Comparison of ENCODE assay signal across 8 mouse cellular contexts in genomic region chr9:44454132-44454890, GRCm38 (mm10). TPM values are rescaled to one million over a fixed set of nuclear protein-coding genes. Genes with fewer than 3 reads are reported as not detected.
DNase-seq lines count a peak whose midpoint lies in the region; ATAC-seq and TF ChIP-seq lines count a peak whose summit lies in the region.

No protein-coding gene starts in this region.

- no peak overlapping the region for H3K4me3 ChIP-seq in embryonic facial prominence, embryonic 12.5 days
- no peak overlapping the region for H3K4me3 ChIP-seq in kidney, adult 2 months (ENCODE audit: insufficient read depth, low read depth, low read length)
- H3K4me3 ChIP-seq in limb, embryonic 12.5 days (replicated peaks): no peak overlapping the region
- no peak overlapping the region for H3K4me3 ChIP-seq in midbrain, embryonic 14.5 days (replicated peaks; ENCODE audit: low read depth, low read length)

- DNase-seq in 3134 (ENCODE audit: extremely low read depth, insufficient read length, low spot score): peak; percentile 44
- peak; percentile 87 to 88 for DNase-seq in adrenal gland, postnatal 36 days
- DNase-seq in heart, adult 8-10 months (ENCODE audit: low spot score): peak; percentile 77
- DNase-seq in kidney, adult 2 months: peak; percentile 80
- peak; percentile 93 for DNase-seq in midbrain, embryonic 14.5 days
- DNase-seq in spleen, adult 12 weeks (ENCODE audit: low spot score): peak; percentile 62

- H3K4me1 ChIP-seq in embryonic facial prominence, embryonic 12.5 days: peaks cover 16% of the 10 kb centered on the region
- H3K4me1 ChIP-seq in kidney, adult 2 months (ENCODE audit: control insufficient read depth, insufficient read depth, low read length): no peaks in the 10 kb centered on the region
- H3K4me1 ChIP-seq in limb, embryonic 12.5 days (replicated peaks): peaks cover 17% of the 10 kb centered on the region; the same call in 1 of the 2 replicates
- peaks cover 32% of the 10 kb centered on the region for H3K4me1 ChIP-seq in midbrain, embryonic 14.5 days (ENCODE audit: control insufficient read depth, insufficient read depth, low read length)

- 0 out of 2 replicates have a peak overlapping the region, but pooled peaks have one; percentile 14 for H3K4me2 ChIP-seq in embryonic facial prominence, embryonic 12.5 days (replicated peaks)
- H3K4me2 ChIP-seq in limb, embryonic 12.5 days: peak overlapping the region; percentile 22
- no peak overlapping the region for H3K4me2 ChIP-seq in midbrain, embryonic 14.5 days (ENCODE audit: low read length)

- H3K36me3 ChIP-seq in embryonic facial prominence, embryonic 12.5 days: no peaks in the 10 kb centered on the region
- H3K36me3 ChIP-seq in kidney, adult 2 months (ENCODE audit: control insufficient read depth, insufficient read depth, low read length): no peaks in the 10 kb centered on the region
- no peaks in the 10 kb centered on the region for H3K36me3 ChIP-seq in limb, embryonic 12.5 days
- no peaks in the 10 kb centered on the region for H3K36me3 ChIP-seq in midbrain, embryonic 14.5 days (ENCODE audit: control insufficient read depth, insufficient read depth, low read length)

- peak; percentile 96 for TF ChIP-seq CTCF in kidney, adult 2 months (conservative IDR thresholded peaks at IDR 0.05; ENCODE audit: insufficient read depth, insufficient read length, low read depth, low read length)

- no peak overlapping the region for H3K9ac ChIP-seq in embryonic facial prominence, embryonic 12.5 days
- H3K9ac ChIP-seq in limb, embryonic 12.5 days (replicated peaks): no peak overlapping the region
- no peak overlapping the region for H3K9ac ChIP-seq in midbrain, embryonic 14.5 days (replicated peaks; ENCODE audit: low read length)

- ATAC-seq in embryonic facial prominence, embryonic 12.5 days (ENCODE audit: insufficient number of reproducible peaks, insufficient read depth, low FRiP score, low TSS enrichment): peak; percentile 87
- peak; percentile 86 for ATAC-seq in limb, embryonic 12.5 days (ENCODE audit: insufficient number of reproducible peaks, insufficient read depth, low FRiP score, low TSS enrichment, low read depth)
- peak; percentile 62 for ATAC-seq in midbrain, embryonic 14.5 days (ENCODE audit: low FRiP score, low TSS enrichment)

- no peaks in the 10 kb centered on the region for H3K9me3 ChIP-seq in embryonic facial prominence, embryonic 12.5 days
- no peaks in the 10 kb centered on the region for H3K9me3 ChIP-seq in limb, embryonic 12.5 days
- H3K9me3 ChIP-seq in midbrain, embryonic 14.5 days (ENCODE audit: control insufficient read depth, low read length): no peaks in the 10 kb centered on the region

- no peak overlapping the region for H3K27ac ChIP-seq in embryonic facial prominence, embryonic 12.5 days
- no peak overlapping the region for H3K27ac ChIP-seq in kidney, adult 2 months (ENCODE audit: insufficient read depth, low read depth, low read length)
- no peak overlapping the region for H3K27ac ChIP-seq in limb, embryonic 12.5 days
- no peak overlapping the region for H3K27ac ChIP-seq in midbrain, embryonic 14.5 days (replicated peaks; ENCODE audit: low read depth, low read length)

- WGBS in embryonic facial prominence, embryonic 12.5 days: 6% methylated on average over 14 of the region's 14 CpGs
- 11% methylated on average over 14 of the region's 14 CpGs for WGBS in kidney, adult 2 months
- WGBS in limb, embryonic 12.5 days: 8% methylated on average over 14 of the region's 14 CpGs
- WGBS in midbrain, embryonic 14.5 days: 10% methylated on average over 14 of the region's 14 CpGs

- no peak for TF ChIP-seq POLR2A in kidney, adult 2 months (IDR thresholded peaks at IDR 0.05; ENCODE audit: low read depth, low read length)

- H3K27me3 ChIP-seq in embryonic facial prominence, embryonic 12.5 days: peaks cover 11% of the 10 kb centered on the region
- H3K27me3 ChIP-seq in kidney, adult 2 months (replicated peaks; ENCODE audit: control insufficient read depth, insufficient read depth, low read length): no peaks in the 10 kb centered on the region
- peaks cover 44% of the 10 kb centered on the region for H3K27me3 ChIP-seq in limb, embryonic 12.5 days
- H3K27me3 ChIP-seq in midbrain, embryonic 14.5 days (ENCODE audit: control insufficient read depth, insufficient read depth, low read length): no peaks in the 10 kb centered on the region

RNA-seq across cellular contexts. Expression of gene Upk2, which starts 0.5 kb away (rescaled TPM):
- not detected for total RNA-seq in adrenal gland, postnatal 36 days (2021)
- polyA plus RNA-seq in embryonic facial prominence, embryonic 12.5 days (2016; fragmentation: Nextera tagmentation; extraction: Ambion mirVana): 1.7 and 2.2 TPM in 2 replicates
- total RNA-seq in heart, adult 8-10 months (2022): under 1 TPM in 2 of 4 experiments, not detected in 2; 0.26 to 0.28 TPM
- polyA plus RNA-seq in kidney, adult 2 months (2012; rRNA removed): 9.0 and 11.6 TPM in 2 replicates
- 0.31 and 0.65 TPM in 2 replicates for polyA plus RNA-seq in limb, embryonic 12.5 days (2016; fragmentation: Nextera tagmentation; extraction: Ambion mirVana)
- polyA plus RNA-seq in midbrain, embryonic 14.5 days (2014; fragmentation: Nextera tagmentation; extraction: Ambion mirVana): not detected in 2 replicates

RNA-seq across cellular contexts. Expression of gene Foxr1, which starts 13.4 kb away (rescaled TPM):
- not detected for total RNA-seq in adrenal gland, postnatal 36 days (2021)
- polyA plus RNA-seq in embryonic facial prominence, embryonic 12.5 days (2016; fragmentation: Nextera tagmentation; extraction: Ambion mirVana): not detected in 2 replicates
- not detected for total RNA-seq in heart, adult 8-10 months (2022)
- polyA plus RNA-seq in kidney, adult 2 months (2012; rRNA removed): not detected in 2 replicates
- 0.18 TPM in 1 of 2 replicates, not detected in the other for polyA plus RNA-seq in limb, embryonic 12.5 days (2016; fragmentation: Nextera tagmentation; extraction: Ambion mirVana)
- not detected in 2 replicates for polyA plus RNA-seq in midbrain, embryonic 14.5 days (2014; fragmentation: Nextera tagmentation; extraction: Ambion mirVana)

RNA-seq across cellular contexts. Expression of gene Bcl9l, which starts 28.3 kb away (rescaled TPM):
- total RNA-seq in adrenal gland, postnatal 36 days (2021): 10 to 100 TPM; 47.6 to 51.8 TPM
- polyA plus RNA-seq in embryonic facial prominence, embryonic 12.5 days (2016; fragmentation: Nextera tagmentation; extraction: Ambion mirVana): 17.7 and 18.5 TPM in 2 replicates
- total RNA-seq in heart, adult 8-10 months (2022): 10 to 100 TPM; 51.6 to 56.9 (median 53.9) TPM
- 23.1 and 25.1 TPM in 2 replicates for polyA plus RNA-seq in kidney, adult 2 months (2012; rRNA removed)
- polyA plus RNA-seq in limb, embryonic 12.5 days (2016; fragmentation: Nextera tagmentation; extraction: Ambion mirVana): 14.3 and 17.3 TPM in 2 replicates
- polyA plus RNA-seq in midbrain, embryonic 14.5 days (2014; fragmentation: Nextera tagmentation; extraction: Ambion mirVana): 12.6 and 14.9 TPM in 2 replicates

RNA-seq across cellular contexts. Expression of gene Ccdc84, which starts 35.9 kb away (rescaled TPM):
- total RNA-seq in adrenal gland, postnatal 36 days (2021): 10 to 100 TPM; 14.7 to 18.9 TPM
- polyA plus RNA-seq in embryonic facial prominence, embryonic 12.5 days (2016; fragmentation: Nextera tagmentation; extraction: Ambion mirVana): 30.9 and 33.6 TPM in 2 replicates
- total RNA-seq in heart, adult 8-10 months (2022): 1 to 10 TPM; 4.9 to 8.0 (median 5.5) TPM
- 22.2 and 26.7 TPM in 2 replicates for polyA plus RNA-seq in kidney, adult 2 months (2012; rRNA removed)
- 35.1 and 38.4 TPM in 2 replicates for polyA plus RNA-seq in limb, embryonic 12.5 days (2016; fragmentation: Nextera tagmentation; extraction: Ambion mirVana)
- 33.3 and 36.4 TPM in 2 replicates for polyA plus RNA-seq in midbrain, embryonic 14.5 days (2014; fragmentation: Nextera tagmentation; extraction: Ambion mirVana)

RNA-seq across cellular contexts. Expression of gene Trappc4, which starts 46.9 kb away (rescaled TPM):
- 10 to 100 TPM; 82.0 to 95.7 TPM for total RNA-seq in adrenal gland, postnatal 36 days (2021)
- polyA plus RNA-seq in embryonic facial prominence, embryonic 12.5 days (2016; fragmentation: Nextera tagmentation; extraction: Ambion mirVana): 173 and 176 TPM in 2 replicates
- 10 to 100 TPM; 38.3 to 42.9 (median 41.2) TPM for total RNA-seq in heart, adult 8-10 months (2022)
- 50.1 and 55.9 TPM in 2 replicates for polyA plus RNA-seq in kidney, adult 2 months (2012; rRNA removed)
- polyA plus RNA-seq in limb, embryonic 12.5 days (2016; fragmentation: Nextera tagmentation; extraction: Ambion mirVana): 147 and 161 TPM in 2 replicates
- polyA plus RNA-seq in midbrain, embryonic 14.5 days (2014; fragmentation: Nextera tagmentation; extraction: Ambion mirVana): 329 and 359 TPM in 2 replicates
